Mouse (Mus musculus) thymus, postnatal 36 days (tissue): ENCODE data around the gene Rnf151.
"Not testable (repeated sequence)": the region's sequence is repeated elsewhere in the genome, so short reads cannot be mapped to it uniquely, and the experiment has no call there.

Experiments
- DNase-seq, 2 experiments: peaks; one replicate each; pipeline ENCODE4 v3.0.0; 2022; ENCODE audit warnings: mixed read lengths in 2 of 2

Gene Rnf151

GRCm38 (mm10) chr17:24732233-24732935 lies 14.5 kb upstream of the Rnf151 start:
- no peak for DNase-seq

- DNase-seq = no peak
Observed at GRCm38 (mm10) chr17:24730787-24731186, 12.9 kb upstream of the Rnf151 start.

GRCm38 (mm10) chr17:24729067-24729466 lies 11.2 kb upstream of the Rnf151 start:
- no peak for DNase-seq

DNA sequence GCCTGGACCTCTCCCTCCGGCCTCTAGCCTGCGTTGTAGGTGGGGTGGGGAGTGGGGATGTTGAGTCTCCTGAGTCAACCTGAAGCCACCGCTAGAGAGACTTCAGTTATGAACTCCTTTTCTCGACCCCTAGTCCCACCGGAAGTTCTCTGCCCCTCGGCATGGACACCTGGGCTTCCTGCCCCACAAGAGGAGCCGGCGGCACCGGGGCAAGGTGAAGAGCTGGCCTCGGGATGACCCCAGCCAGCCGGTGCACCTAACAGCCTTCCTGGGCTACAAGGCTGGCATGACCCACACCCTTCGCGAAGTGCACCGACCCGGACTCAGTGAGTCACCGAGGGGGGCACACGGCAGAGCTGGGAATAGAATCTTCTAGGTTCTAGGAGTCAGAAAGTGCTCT lies 10.3 kb upstream of the Rnf151 start:
- no peak for DNase-seq

DNA sequence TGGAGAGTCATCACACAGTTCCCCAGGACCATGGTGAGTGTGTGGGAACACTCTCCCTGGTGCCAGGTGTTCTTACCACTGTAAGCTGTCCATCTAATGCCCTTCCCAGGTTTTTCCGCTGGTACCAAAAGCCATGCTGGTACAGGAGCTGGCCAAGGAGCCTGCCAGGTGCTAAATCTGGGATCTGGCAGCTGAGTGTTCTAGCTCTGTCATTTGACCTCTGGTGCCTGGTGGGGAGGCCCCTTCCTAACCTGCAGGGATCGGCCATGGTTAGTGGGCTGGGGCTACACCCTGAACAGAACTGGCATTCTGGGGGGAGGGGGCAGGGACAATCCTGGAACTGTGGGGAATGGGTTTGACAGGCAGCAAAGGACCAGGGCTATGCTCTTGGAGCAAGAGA lies 9.8 kb upstream of the Rnf151 start, which contains the start of gene Rpl3l:
TSS of gene Rpl3l (plus strand) at position 203 of the 400 bp plus-strand sequence.
- no peak for DNase-seq

DNA sequence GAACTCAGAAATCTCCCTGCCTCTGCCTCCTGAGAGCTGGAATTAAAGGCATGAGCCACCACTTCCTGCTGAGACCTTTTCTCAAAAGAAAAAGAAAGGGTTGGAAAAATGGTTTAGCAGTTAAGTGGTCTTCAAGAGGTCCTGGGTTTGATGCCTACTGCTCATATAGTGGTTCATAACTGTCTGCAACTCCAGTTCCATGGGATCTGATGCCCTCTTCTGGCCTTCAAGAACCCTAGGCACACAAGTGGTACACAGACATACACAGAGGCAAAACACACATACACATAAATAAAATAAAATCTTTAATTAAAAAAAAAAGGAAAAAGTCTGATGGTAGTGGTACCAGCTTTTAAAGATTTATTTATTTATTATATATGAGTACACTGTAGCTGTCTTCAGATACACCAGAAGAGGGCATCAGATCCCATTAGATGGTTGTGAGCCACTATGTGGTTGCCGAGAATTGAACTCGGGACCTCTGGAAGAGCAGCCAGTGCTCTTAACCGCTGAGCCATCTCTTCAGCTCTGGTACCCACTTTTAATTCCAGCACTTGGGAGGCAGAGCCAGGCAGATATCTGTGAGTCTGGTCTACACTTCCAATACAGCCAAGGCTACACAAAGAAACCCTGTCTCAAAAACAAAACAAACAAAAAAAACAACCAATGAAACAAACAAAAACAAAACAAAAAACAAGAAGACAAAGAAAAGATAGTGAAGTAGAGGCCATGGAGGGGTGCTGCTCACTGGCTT lies 8.0 kb upstream of the Rnf151 start:
- no peak for DNase-seq

DNA sequence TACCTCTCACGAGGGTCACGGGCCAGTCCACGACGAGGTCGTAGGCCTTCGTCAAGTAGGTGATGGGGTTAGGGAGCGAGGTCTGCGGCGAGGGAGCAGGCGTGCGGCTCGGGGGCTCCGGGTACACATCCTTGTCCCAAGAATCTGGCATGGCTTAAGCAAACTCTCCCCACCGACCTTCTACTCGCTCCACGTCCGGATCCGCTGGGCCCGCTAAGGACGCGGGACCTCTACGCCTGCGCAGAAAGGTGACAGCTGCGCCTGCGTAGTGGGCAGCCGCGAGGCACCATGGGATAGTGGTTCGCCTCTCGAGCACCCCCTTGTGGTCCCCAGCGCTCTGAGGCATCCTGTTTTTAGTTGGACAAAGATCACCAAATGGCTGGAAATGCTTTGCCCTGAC lies 6.3 kb upstream of the Rnf151 start, which contains the start of gene Ndufb10:
TSS of gene Ndufb10 (minus strand) at position 295 of the 400 bp plus-strand sequence.
- peak; percentile 93 to 95 for DNase-seq

DNA sequence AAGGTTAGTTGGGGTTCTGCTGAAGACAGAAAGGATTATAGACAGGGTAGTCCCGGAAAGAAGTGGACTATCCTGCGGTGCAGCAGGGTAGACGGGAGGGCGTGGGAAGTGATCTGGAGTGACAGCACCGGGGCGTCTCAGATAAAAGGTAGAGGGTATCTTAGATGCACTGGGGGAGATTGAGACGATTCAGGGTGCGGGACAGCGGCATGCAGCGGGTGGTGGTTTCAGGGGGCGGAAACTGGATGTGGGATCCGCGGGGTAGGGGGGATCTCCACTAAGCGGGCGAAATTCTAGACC lies 6.0 kb upstream of the Rnf151 start:
- DNase-seq = no peak

GRCm38 (mm10) chr17:24723122-24723880 lies 5.4 kb upstream of the Rnf151 start:
- no peak for DNase-seq

GRCm38 (mm10) chr17:24722220-24722924 lies 4.5 kb upstream of the Rnf151 start:
- DNase-seq = no peak

DNA sequence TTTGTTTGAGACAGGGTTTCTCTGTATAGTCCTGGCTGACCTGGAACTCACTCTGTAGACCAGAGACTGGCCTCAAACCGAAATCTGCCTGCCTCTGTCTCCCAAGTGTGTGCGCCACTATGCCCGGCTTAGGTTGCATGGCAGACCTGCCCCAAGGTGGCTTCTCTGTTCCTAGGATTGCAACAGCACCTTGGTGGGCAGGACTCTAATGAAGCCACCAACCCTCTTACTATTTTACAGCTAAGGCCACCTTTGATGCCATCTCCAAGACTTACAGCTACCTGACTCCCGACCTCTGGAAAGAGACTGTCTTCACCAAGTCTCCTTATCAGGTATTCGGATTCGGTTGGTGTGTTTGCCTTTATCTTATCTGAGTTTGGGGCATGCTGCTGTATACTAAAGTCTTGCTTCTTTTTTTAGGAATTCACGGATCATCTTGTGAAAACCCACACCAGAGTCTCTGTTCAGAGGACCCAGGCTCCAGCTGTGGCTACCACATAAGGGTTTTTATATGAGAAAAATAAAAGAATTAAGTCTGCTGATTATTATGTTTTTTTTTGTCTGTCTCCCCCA lies 3.6 kb upstream of the Rnf151 start:
- not testable (repeated sequence) for DNase-seq

- DNase-seq = not testable (repeated sequence)
Observed at GRCm38 (mm10) chr17:24720616-24721015, 2.8 kb upstream of the Rnf151 start.

DNA sequence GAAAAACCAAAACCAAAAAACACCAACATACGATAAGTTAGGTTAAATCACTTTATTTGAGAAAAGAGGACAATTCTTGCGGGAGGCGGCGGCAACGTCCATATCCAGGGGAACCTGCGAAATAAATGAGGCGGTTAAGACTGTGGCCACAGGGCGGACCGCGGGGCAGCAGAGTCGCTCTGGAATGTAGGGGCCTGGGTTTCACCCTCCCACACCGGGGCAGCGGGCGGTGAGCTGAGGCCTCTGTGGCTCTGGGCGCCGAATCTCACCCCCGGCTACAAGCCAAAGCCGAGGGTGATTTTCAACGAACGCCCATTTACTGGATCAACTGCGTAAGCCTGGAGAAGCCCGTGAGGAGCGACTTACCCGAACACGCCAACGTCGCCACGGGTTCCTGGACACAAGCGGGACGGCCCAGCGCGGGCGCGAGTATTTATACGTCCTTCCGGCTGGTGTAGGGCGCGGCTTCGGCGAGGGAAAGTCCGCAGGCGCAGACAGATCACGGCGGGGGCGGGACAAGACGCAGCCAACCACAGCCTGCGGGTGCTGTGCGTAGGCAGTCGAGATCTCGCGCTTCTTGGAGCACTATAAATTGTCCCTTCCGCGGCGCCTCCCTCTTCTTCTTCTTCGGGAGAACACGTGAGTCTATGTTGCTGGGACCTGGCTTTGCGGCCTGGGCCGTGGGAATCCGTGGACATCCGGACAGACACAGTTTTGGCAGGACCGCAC lies 1.8 kb upstream of the Rnf151 start:
- peak; percentile 95 to 98 for DNase-seq

GRCm38 (mm10) chr17:24718938-24719337 lies 1.1 kb upstream of the Rnf151 start:
- DNase-seq = not testable (repeated sequence)

DNA sequence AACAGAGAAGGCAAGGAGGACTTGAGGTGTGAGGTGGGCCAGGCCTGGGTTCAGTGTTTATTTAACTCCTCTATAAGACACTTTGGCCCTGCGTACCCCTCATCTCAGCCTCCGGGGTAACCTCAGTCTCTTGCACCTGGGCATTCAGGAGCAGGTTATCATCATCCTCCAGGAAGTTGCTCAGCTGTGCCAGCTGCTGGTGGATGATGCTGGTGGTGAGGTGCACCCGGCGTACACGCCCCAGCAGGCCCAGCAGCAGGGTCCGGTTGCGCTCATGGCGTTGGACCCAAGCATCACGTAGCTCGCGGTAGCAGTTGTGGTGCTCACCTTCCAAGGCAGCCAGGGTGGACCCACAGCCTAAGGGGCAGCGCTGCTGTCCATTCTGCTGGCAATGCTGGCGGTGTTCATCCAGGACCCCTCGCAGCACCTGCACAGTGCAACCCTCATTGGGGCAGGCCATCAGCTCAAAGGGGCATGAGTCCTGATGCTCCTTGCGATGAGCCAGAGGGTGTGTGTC lies 1.6 kb downstream of the Rnf151 start:
- no peak for DNase-seq

GRCm38 (mm10) chr17:24715556-24715955 lies 2.3 kb downstream of the Rnf151 start:
- DNase-seq = no peak

DNA sequence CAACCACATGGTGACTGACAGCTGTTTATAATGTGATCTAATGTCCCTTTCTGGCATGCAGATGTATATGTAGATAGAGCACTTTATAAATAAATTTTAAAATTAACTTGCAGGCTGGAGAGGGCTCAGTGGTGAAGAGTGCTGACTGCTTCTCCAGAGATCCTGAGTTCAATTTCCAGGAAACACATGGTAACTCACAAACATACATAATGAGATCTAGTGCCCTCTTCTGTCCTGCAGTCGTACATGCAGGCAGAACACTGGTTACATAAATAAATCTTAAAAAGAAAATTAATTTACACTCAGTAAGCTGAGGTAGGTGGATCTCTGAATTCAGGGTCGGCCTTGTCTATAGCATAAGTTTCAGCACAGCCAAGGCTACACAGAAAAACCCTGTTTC lies 9.2 kb downstream of the Rnf151 start:
- no peak for DNase-seq

GRCm38 (mm10) chr17:24707801-24708425 lies 9.9 kb downstream of the Rnf151 start:
- no peak for DNase-seq

DNA sequence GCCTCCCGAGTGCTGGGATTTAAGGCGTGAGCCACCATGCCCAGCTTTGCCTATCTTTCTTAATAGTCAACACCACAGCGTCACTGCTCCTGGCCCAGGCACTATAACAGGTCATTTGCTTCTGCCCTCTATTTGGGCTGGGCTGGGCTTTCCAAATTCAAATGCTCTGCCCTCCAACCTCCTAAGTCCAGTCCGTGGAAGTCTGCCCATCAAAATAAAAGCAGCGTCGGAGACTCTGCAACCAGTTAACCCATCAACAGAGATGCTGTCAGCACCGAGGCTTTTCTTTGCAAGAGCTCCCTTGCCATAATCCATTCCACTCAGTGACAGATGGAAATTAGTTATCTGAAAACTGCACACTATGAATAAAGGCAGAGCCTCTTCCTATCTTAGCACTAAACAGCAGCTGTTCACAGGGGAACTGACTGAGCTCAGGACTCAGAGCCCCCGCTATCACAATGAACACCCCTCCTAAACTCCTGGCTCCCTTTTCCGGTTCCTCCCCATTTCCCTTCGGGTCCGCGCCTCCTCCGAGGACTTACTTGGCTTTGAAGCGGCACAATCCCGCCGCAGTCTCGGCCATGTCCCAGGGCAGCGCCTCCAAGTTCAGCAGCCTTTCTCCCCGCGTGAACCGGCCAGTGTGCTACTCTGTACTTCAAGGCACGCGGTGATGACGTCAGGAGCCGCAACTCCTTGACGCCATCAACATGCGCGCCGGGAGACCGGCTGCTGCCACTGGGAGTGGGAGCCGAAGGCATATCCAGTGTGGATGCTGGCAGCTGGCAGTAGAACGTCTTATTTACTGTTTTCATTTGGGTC lies 10.7 kb downstream of the Rnf151 start, which contains the start of gene Tbl3:
TSS of gene Tbl3 (minus strand) at position 679 of the 819 bp plus-strand sequence.
- DNase-seq = peak; percentile 89

GRCm38 (mm10) chr17:24705821-24706220 lies 12.0 kb downstream of the Rnf151 start:
- DNase-seq = no peak
